Mouse (Mus musculus): ENCODE results near the gene Cacng1. TPM values are rescaled to one million over a fixed set of nuclear protein-coding genes. Genes with fewer than 3 reads are reported as not detected.

The Cacng1 gene
- 0.50 TPM for polyA plus RNA-seq (2014; fragmentation: Illumina TruSeq; extraction: RNeasy Lipid Tissue Mini Kit (QIAGEN cat#74804); ENCODE audit: low read depth, low replicate concordance)

DNA sequence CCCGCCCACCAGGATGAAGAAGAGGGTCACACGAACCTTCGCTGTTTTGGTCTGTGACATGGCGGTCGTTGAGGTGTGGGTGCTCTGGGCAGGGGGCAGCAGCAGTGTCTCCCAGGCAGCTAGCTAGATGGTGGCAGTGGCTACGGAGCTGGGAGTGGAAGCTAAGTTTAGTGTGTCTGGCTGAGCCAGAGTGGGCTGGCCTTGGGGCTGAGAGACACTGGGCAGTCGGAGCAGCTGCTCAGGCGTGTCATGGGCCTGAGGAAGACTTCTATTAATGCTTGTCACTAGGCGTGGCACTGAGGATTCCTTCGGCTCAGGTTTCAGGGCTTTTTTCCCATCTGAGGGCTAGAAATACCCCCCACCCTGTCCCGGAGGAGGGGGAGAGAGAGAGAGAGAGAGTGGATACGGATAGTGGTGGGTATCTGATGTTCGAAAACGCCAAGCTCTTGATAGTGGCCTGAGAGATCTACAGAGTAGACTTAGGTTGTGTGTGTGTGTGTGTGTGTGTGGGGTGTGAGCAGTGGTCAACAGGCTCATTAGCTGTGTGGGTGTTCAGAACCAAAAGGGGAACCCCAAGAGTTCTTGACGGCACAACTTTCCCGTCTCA, at the start of gene Cacng1:
Gene Cacng1 (minus strand): TSS at position 191 of the 607 bp plus-strand sequence.

Other genes starting within 250 kb of the Cacng1 start
- gene Pitpnc1, start 245.8 kb downstream of the Cacng1 start, polyA plus RNA-seq (2014; fragmentation: Illumina TruSeq; extraction: RNeasy Lipid Tissue Mini Kit (QIAGEN cat#74804); ENCODE audit: low read depth, low replicate concordance) = 13.5 TPM
- gene Psmd12, start 237.0 kb downstream of the Cacng1 start, polyA plus RNA-seq (2014; fragmentation: Illumina TruSeq; extraction: RNeasy Lipid Tissue Mini Kit (QIAGEN cat#74804); ENCODE audit: low read depth, low replicate concordance) = 61.3 TPM
- gene Helz, start 168.6 kb downstream of the Cacng1 start, polyA plus RNA-seq (2014; fragmentation: Illumina TruSeq; extraction: RNeasy Lipid Tissue Mini Kit (QIAGEN cat#74804); ENCODE audit: low read depth, low replicate concordance) = 8.3 TPM
- 1.3 TPM for gene Cacng4, start 78.0 kb upstream of the Cacng1 start, polyA plus RNA-seq (2014; fragmentation: Illumina TruSeq; extraction: RNeasy Lipid Tissue Mini Kit (QIAGEN cat#74804); ENCODE audit: low read depth, low replicate concordance)
- gene Cacng5, start 198.5 kb upstream of the Cacng1 start, polyA plus RNA-seq (2014; fragmentation: Illumina TruSeq; extraction: RNeasy Lipid Tissue Mini Kit (QIAGEN cat#74804); ENCODE audit: low read depth, low replicate concordance) = 0.12 TPM

Measured in adipose tissue, adult 10 weeks (tissue).